Mouse (Mus musculus) forebrain, embryonic 11.5 days (tissue): Measurements from ENCODE around the gene Lpgat1. TPM values are rescaled to one million over a fixed set of nuclear protein-coding genes. Genes with fewer than 3 reads are reported as not detected.

ENCODE experiments used
- ATAC-seq: fragments of 200-750 bp; cut with Nextera tagmentation; replicated peaks from 2 replicates; pipeline ENCODE4 v1.8.0; 2017; ENCODE audit warnings: moderate TSS enrichment; ENCODE audit not compliant: low FRiP score
- DNase-seq: peaks from one replicate; pipeline ENCODE4 v3.0.0-alpha.2; 2017; ENCODE audit warnings: low spot score
- H3K27ac ChIP-seq: fragments of 300-500 bp; sonication (generic); 2 replicates; pipeline ENCODE4 v1.5.1; 2014; ENCODE audit warnings: low read depth, low read length
- H3K27me3 ChIP-seq: fragments of 300-500 bp; sonication (generic); 2 replicates; pipeline ENCODE4 v1.6.1; 2014; ENCODE audit warnings: mild to moderate bottlenecking, low read length, mixed read lengths; ENCODE audit not compliant: control insufficient read depth, insufficient read depth
- H3K36me3 ChIP-seq: fragments of 300-500 bp; sonication (generic); 2 replicates; pipeline ENCODE4 v1.6.1; 2014; ENCODE audit warnings: mild to moderate bottlenecking, low read length, moderate library complexity, mixed read lengths; ENCODE audit not compliant: control insufficient read depth, insufficient read depth
- H3K4me1 ChIP-seq: fragments of 300-500 bp; sonication (generic); replicated peaks from 2 replicates; pipeline ENCODE4 v1.6.1; 2014; ENCODE audit warnings: low read length, mixed read lengths; ENCODE audit not compliant: control insufficient read depth, insufficient read depth
- H3K4me2 ChIP-seq: fragments of 300-500 bp; sonication (generic); 2 replicates; pipeline ENCODE4 v1.6.1; 2014; ENCODE audit warnings: low read depth, mild to moderate bottlenecking, low read length, moderate library complexity, mixed read lengths; ENCODE audit not compliant: severe bottlenecking
- H3K4me3 ChIP-seq: fragments of 300-500 bp; sonication (generic); 2 replicates; pipeline ENCODE4 v1.5.1; 2014; ENCODE audit warnings: low read depth, low read length
- H3K9ac ChIP-seq: fragments of 300-500 bp; sonication (generic); 2 replicates; pipeline ENCODE4 v1.6.1; 2014; ENCODE audit warnings: low read length
- H3K9me3 ChIP-seq: fragments of 300-500 bp; sonication (generic); 2 replicates; pipeline ENCODE4 v1.6.1; 2016; ENCODE audit warnings: low read length, mixed read lengths; ENCODE audit not compliant: control insufficient read depth
- WGBS: fragments of 180-500 bp; shearing (Covaris S2); extraction: QIAGEN DNeasy Blood & Tissue Kit; methylation state at CpG from one replicate; pipeline ENCODE4 v1.1.7; 2014; 5-methylcytosine and 5-hydroxymethylcytosine counted together
- polyA plus RNA-seq: library from polyadenylated mRNA; unstranded; fragments of >200 nt; fragmentation: Nextera tagmentation; extraction: Ambion mirVana; gene quantifications from 2 replicates; pipeline ENCODE4 v1.2.1, GENCODE M21; 2014

Lpgat1 gene
- polyA plus RNA-seq, 1 experiment from 2014 or later = 40.6 TPM

DNA sequence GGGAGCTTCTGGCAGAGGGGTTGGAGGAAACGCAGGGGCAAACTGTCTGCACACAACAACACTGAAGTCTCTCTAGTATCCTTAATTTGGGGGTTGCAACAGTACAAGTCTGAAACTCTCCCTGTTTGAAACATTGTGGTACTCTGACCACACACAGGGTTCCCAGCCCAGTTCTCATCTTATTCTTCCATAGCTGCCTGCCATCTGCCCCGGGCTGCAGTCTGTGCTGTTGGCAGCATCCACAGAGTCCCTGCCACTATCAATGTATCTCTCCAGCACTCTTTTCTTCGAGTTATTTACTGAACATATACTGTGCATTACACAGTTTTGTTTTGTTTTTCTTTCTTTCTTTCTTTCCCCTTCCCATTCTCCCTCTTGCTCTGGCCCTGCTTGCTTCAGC is 99.0 kb downstream of the Lpgat1 start:
- ATAC-seq (no peak), DNase-seq (no peak)
- Histone ChIP-seq H3K4me3 (no peak overlapping the region), H3K4me2 (no peak overlapping the region), H3K36me3 (no peaks in the 10 kb centered on the region), H3K9me3 (no peaks in the 10 kb centered on the region), H3K9ac (no peak overlapping the region), H3K4me1 (peaks cover 3% of the 10 kb centered on the region; the same call in 1 of the 2 replicates), H3K27ac (no peak overlapping the region), H3K27me3 (no peaks in the 10 kb centered on the region)
- WGBS = 82% methylated on average over 3 of the region's 3 CpGs

- ATAC-seq (peak; percentile 38; the same call in 1 of the 2 replicates), DNase-seq (peak; percentile 91)
- Histone ChIP-seq H3K4me3 (no peak overlapping the region), H3K4me2 (no peak overlapping the region), H3K27ac (no peak overlapping the region), H3K9ac (no peak overlapping the region), H3K4me1 (peaks cover 3% of the 10 kb centered on the region), H3K27me3 (no peaks in the 10 kb centered on the region), H3K9me3 (no peaks in the 10 kb centered on the region), H3K36me3 (no peaks in the 10 kb centered on the region)
- WGBS = 38% methylated on average over 19 of the region's 19 CpGs
These were observed 99.9 kb downstream of the Lpgat1 start for GRCm38 (mm10) chr1:191817418-191818144.

GRCm38 (mm10) chr1:191818145-191818631 is 100.6 kb downstream of the Lpgat1 start:
- WGBS = 35% methylated on average over 6 of the region's 6 CpGs
- ATAC-seq (no peak), DNase-seq (no peak)
- Histone ChIP-seq H3K9ac (no peak overlapping the region), H3K27ac (no peak overlapping the region), H3K9me3 (no peaks in the 10 kb centered on the region), H3K4me1 (peaks cover 3% of the 10 kb centered on the region), H3K27me3 (no peaks in the 10 kb centered on the region), H3K4me2 (no peak overlapping the region), H3K36me3 (no peaks in the 10 kb centered on the region), H3K4me3 (no peak overlapping the region)

- H3K9ac ChIP-seq = no peak overlapping the region
- no peak overlapping the region for H3K4me2 ChIP-seq
- H3K27me3 ChIP-seq = no peaks in the 10 kb centered on the region
- H3K4me1 ChIP-seq = peaks cover 3% of the 10 kb centered on the region
- DNase-seq = no peak
- no peaks in the 10 kb centered on the region; the same call in 1 of the 2 replicates for H3K36me3 ChIP-seq
- no peak overlapping the region for H3K4me3 ChIP-seq
- no peak overlapping the region for H3K27ac ChIP-seq
- no peaks in the 10 kb centered on the region for H3K9me3 ChIP-seq
- no peak for ATAC-seq
These were observed 101.4 kb downstream of the Lpgat1 start for GRCm38 (mm10) chr1:191819026-191819425.

DNA sequence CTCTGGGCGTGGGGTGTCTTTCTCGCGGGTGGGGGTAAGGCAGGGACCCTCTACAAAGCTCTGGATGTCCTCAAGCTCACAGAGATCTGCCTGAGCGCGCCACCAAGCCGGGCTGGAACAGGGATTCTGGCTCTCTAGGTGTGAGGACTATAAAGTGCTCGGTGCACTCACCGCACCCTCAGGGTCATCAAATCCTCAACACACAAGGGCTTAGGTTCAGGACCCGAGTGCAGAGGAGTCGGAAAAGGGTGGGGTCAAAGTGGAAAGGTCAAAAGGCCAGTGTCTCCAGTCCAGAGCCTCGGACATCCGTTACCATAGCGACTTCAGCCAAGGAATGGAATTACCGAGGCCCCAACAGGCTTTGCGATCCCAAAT is 103.3 kb downstream of the Lpgat1 start:
- ATAC-seq (no peak), DNase-seq (no peak)
- Histone ChIP-seq H3K4me1 (peaks cover 3% of the 10 kb centered on the region), H3K36me3 (no peaks in the 10 kb centered on the region; the same call in 1 of the 2 replicates), H3K27me3 (no peaks in the 10 kb centered on the region), H3K4me3 (peak overlapping the region; percentile 90), H3K9ac (peak overlapping the region; percentile 41), H3K9me3 (no peaks in the 10 kb centered on the region), H3K4me2 (peak overlapping the region; percentile 71), H3K27ac (peak overlapping the region; percentile 18; the same call in 1 of the 2 replicates)
- 2% methylated on average over 15 of the region's 15 CpGs for WGBS

DNA sequence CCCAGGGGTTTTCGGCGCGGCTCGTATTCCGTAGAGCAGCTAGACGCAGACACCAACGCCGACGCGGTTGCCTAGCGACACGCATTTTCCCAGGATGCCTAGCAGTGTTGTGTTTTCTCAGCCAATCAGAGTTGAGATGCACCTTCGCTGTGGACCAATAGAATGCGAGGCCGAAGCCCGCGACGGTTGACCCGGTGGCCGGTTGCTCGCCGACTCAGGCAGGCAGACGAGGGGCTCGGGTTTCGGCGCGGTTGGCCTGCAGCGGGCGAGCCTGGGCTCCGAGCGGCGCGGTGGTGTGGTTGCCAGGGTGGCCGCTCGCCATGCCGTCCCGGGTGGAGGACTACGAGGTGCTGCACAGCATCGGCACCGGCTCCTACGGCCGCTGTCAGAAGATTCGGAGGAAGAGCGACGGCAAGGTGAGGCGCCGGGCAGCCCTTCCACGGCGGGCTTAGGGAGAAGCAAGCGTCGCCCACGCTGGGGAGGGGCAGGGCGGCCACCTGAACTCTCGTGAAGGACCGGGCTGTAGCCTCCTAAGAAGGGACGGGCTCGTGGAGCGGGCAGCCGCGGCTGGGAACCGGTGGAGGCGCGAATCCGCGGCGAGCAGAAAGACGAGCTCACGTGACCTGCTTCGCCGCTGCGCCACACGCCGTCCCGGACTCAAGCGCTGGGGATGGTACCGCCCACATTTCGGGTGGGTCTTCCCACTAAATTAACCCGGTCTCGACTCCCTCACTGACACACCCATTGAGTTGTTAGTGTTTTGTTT is 103.9 kb downstream of the Lpgat1 start, which contains the start of gene Nek2:
Nek2 (plus strand) TSS at position 119 of the 766 bp plus-strand sequence.
- under 1% methylated on average over 79 of the region's 79 CpGs for WGBS
- Histone ChIP-seq H3K27ac (peak within 1 kb of the TSS; percentile 86), H3K27me3 (no peaks in the 10 kb centered on the region), H3K9me3 (no peaks in the 10 kb centered on the region), H3K4me2 (peak within 1 kb of the TSS; percentile 71), H3K4me1 (peaks cover 3% of the 10 kb centered on the region), H3K9ac (peak within 1 kb of the TSS; percentile 89), H3K36me3 (peaks cover 4% of the 10 kb centered on the region; the same call in 1 of the 2 replicates), H3K4me3 (peak within 1 kb of the TSS; percentile 90)
- DNase-seq (peak; percentile 98), ATAC-seq (peak; percentile 94)

DNA sequence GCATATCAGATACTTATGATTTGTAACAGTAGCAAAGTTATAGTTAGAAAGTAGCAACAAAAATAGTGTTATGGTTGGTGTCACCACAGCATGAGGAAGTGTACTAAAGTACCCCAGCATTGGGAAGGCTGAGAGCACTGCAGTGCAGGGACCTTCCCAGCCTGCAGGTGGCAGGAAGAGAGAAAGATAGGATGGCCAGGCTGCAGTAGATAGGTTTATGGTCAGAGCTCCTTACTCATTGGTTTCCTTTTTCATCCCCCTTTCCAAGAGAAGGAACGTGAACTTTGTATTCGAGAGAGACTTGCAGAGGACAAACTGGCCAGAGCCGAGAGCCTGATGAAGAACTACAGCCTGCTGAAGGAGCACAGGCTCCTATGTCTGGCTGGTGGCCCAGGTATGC is 111.5 kb downstream of the Lpgat1 start:
- DNase-seq = no peak
- 96% methylated on average over 3 of the region's 3 CpGs for WGBS
- Histone ChIP-seq H3K27me3 (no peaks in the 10 kb centered on the region), H3K9ac (no peak overlapping the region), H3K36me3 (peaks cover 19% of the 10 kb centered on the region), H3K9me3 (no peaks in the 10 kb centered on the region), H3K27ac (no peak overlapping the region), H3K4me3 (no peak overlapping the region), H3K4me2 (no peak overlapping the region), H3K4me1 (no peaks in the 10 kb centered on the region)
- no peak for ATAC-seq

GRCm38 (mm10) chr1:191833396-191833795 is 115.8 kb downstream of the Lpgat1 start:
- Histone ChIP-seq H3K27me3 (no peaks in the 10 kb centered on the region), H3K9me3 (no peaks in the 10 kb centered on the region), H3K4me3 (no peak overlapping the region), H3K4me1 (no peaks in the 10 kb centered on the region), H3K36me3 (peaks cover 16% of the 10 kb centered on the region), H3K9ac (no peak overlapping the region), H3K27ac (no peak overlapping the region), H3K4me2 (no peak overlapping the region)
- 97% methylated on average over 6 of the region's 6 CpGs for WGBS
- no peak for ATAC-seq
- DNase-seq = no peak
